In the genomic region with DNA sequence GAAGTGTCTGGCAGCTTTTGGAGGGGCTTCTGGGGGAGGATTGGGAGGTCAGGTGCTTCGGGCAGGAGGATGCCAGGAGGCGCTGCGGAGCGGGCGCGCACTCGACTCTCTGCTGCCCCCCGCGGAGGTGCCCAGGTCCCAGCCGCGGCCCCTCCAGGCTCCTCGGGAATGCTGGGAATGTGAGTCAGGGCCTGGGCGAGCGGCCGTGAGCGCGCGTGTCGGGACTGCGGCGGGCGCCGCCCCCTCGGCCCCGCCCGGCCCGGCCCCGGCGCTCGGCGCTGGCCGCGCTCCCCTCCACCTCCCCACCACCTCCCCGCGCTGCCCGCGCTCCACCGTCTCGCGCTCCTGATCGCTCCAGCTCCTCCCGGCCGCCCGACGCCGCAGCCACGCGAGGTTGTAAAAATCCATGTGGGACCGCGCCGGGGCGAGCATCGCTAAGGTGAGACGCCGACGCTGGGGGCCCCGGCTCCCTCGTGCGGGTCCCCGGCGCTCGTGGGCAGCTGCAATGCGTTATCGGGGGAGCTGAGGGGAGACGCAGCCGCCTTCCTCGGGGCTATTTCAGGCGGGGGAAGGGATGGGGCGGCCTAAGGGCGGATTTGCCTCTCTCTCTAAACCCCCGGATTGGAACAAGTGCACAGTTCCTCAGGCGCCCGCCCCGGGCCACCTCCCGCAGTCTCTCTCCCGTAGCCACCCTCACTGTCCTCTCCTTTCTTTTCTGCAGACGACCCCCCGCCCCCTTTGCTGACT, we compare ENCODE assay signal across 8 mouse cellular contexts. TPM values are rescaled to one million over a fixed set of nuclear protein-coding genes. Genes with fewer than 3 reads are reported as not detected.
DNase-seq lines count a peak whose midpoint lies in the region; ATAC-seq and TF ChIP-seq lines count a peak whose summit lies in the region.

A gene (plus strand): TSS at position 253 of the 747 bp plus-strand sequence.

- TF ChIP-seq CTCF in cerebellum, adult 2 months (IDR thresholded peaks at IDR 0.05; ENCODE audit: borderline replicate concordance, insufficient read depth, low read depth, low read length) = peak; percentile 33; the same call in 1 of the 2 replicates
- TF ChIP-seq CTCF in lung, embryonic 14.5 days (IDR thresholded peaks at IDR 0.05; ENCODE audit: low read depth) = peak; percentile 70

- DNase-seq in NIH3T3 (ENCODE audit: low read depth) = peak; percentile 88
- peak; percentile 86 to 88 for DNase-seq in cerebellum, adult 2 months
- DNase-seq in forelimb bud, embryonic 11.5 days (ENCODE audit: low read depth, low spot score) = peak; percentile 79
- peak; percentile 82 for DNase-seq in heart, postnatal 4 days
- peak; percentile 85 to 91 for DNase-seq in layer of hippocampus, postnatal 10 days (ENCODE audit: low spot score in 2 of 2)
- DNase-seq in lung, embryonic 14.5 days = peak; percentile 84
- DNase-seq in retina, embryonic 14.5 days (ENCODE audit: low spot score) = peak; percentile 87
- no peak for DNase-seq in thymus, adult 18-20 months

- H3K4me3 ChIP-seq in cerebellum, adult 2 months (replicated peaks; ENCODE audit: insufficient read depth, low read depth, low read length) = peak within 1 kb of the TSS; percentile 79
- H3K4me3 ChIP-seq in lung, embryonic 14.5 days (ENCODE audit: low read depth, low read length) = peak within 1 kb of the TSS; percentile 55

- H3K27ac ChIP-seq in cerebellum, adult 2 months (ENCODE audit: insufficient read depth, low read length) = no peak within 1 kb of the TSS
- no peak within 1 kb of the TSS for H3K27ac ChIP-seq in lung, embryonic 14.5 days (ENCODE audit: low read depth)

- ATAC-seq in lung, embryonic 14.5 days (ENCODE audit: insufficient read depth) = peak; percentile 97

- H3K36me3 ChIP-seq in lung, embryonic 14.5 days (ENCODE audit: insufficient read depth) = no peaks in the 10 kb centered on the region

- peak within 1 kb of the TSS; percentile 96 for H3K4me2 ChIP-seq in lung, embryonic 14.5 days

- H3K4me1 ChIP-seq in cerebellum, adult 2 months (ENCODE audit: control insufficient read depth, insufficient read depth, low read length) = no peaks in the 10 kb centered on the region
- H3K4me1 ChIP-seq in lung, embryonic 14.5 days (ENCODE audit: insufficient read depth) = no peaks in the 10 kb centered on the region

- TF ChIP-seq POLR2A in cerebellum, adult 2 months (IDR thresholded peaks at IDR 0.05; ENCODE audit: borderline replicate concordance, insufficient read depth, low read length) = 0 out of 2 replicates have a peak, but pooled peaks have one; percentile 21

- H3K9me3 ChIP-seq in lung, embryonic 14.5 days (ENCODE audit: low read depth, low read length) = no peaks in the 10 kb centered on the region

- under 1% methylated on average over 75 of the region's 78 CpGs for WGBS in cerebellum, adult 2 months
- under 1% methylated on average over 67 of the region's 78 CpGs for WGBS in lung, embryonic 14.5 days

- no peaks in the 10 kb centered on the region for H3K27me3 ChIP-seq in cerebellum, adult 2 months (ENCODE audit: control insufficient read depth, insufficient read depth, low read length)
- peaks cover 16% of the 10 kb centered on the region; the same call in 1 of the 2 replicates for H3K27me3 ChIP-seq in lung, embryonic 14.5 days (ENCODE audit: insufficient read depth, low read length)

- H3K9ac ChIP-seq in lung, embryonic 14.5 days = peak within 1 kb of the TSS; percentile 54

RNA-seq across cellular contexts. Expression of the gene that starts here (rescaled TPM):
- polyA plus RNA-seq in cerebellum, adult 2 months (2012; rRNA removed) = 15.1 and 17.3 TPM in 2 replicates
- total RNA-seq in heart, postnatal 4 days (2021) = 1 to 10 TPM; 3.8 to 4.0 TPM
- total RNA-seq in layer of hippocampus, postnatal 10 days (2021) = 100 to 1,000 TPM; 236 to 251 TPM
- polyA plus RNA-seq in lung, embryonic 14.5 days (2014; fragmentation: Nextera tagmentation; extraction: Ambion mirVana) = 2.1 and 2.6 TPM in 2 replicates

Comparison
In these comparisons a context has a peak if more than half of its experiments do, and no peak if none do; other contexts are left out.
1. RNA of the gene that starts here (total RNA-seq): 236 to 251 TPM in layer of hippocampus, postnatal 10 days; 3.8 to 4.0 TPM in heart, postnatal 4 days; every median in the first group is over 10 times any median in the second.
2. DNase-seq: peak in NIH3T3 (single experiment), cerebellum, adult 2 months (2 of 2), forelimb bud, embryonic 11.5 days (single experiment), heart, postnatal 4 days (single experiment), layer of hippocampus, postnatal 10 days (2 of 2), lung, embryonic 14.5 days (single experiment) and retina, embryonic 14.5 days (single experiment); none in thymus, adult 18-20 months (0 of 2).